Mouse (Mus musculus): Measurements from ENCODE around the gene Agbl4. TPM values are rescaled to one million over a fixed set of nuclear protein-coding genes. Genes with fewer than 3 reads are reported as not detected.

Gene Agbl4
- total and polyA plus RNA-seq, 3 experiments = not detected

DNA sequence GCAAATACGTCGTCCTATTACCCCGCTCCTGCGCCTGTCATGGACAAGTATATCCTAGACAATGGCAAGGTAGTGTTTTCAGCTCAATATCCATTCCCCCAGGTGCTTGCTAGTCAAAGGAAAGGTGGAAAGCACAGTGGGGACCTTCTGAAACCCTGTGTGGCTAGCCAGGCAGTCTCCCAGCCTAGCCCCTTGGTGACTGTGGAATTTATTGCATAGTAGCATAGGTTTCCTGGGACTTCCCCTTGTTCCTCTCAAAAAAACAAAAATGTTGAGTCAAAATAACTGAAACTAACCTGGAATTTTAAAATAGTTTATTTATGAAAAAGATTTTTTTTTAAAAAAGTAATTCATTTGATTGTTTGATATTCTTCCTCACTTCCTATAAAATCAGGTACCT lies 1051.1 kb downstream of the Agbl4 start:
- Histone ChIP-seq H3K27ac (ENCODE audit: control insufficient read depth, low read depth, low read length) (no peak overlapping the region), H3K4me3 (ENCODE audit: control insufficient read depth in 1 of 2, insufficient read depth in 1 of 2, low read depth in 2 of 2, low read length in 2 of 2) (no peak overlapping the region), H3K79me2 (ENCODE audit: control insufficient read depth, insufficient read depth, low read length, poor library complexity) (no peaks in the 10 kb centered on the region), H3K27me3 (ENCODE audit: control insufficient read depth in 1 of 2, insufficient read depth in 2 of 2, low read length in 2 of 2) (no peaks in the 10 kb centered on the region), H3K9me3 (replicated peaks; ENCODE audit: insufficient read depth, low read length) (no peaks in the 10 kb centered on the region), H3K9ac (ENCODE audit: control insufficient read depth, low read depth, low read length, poor library complexity, severe bottlenecking) (no peak overlapping the region), H3K4me1 (ENCODE audit: control insufficient read depth in 1 of 2, insufficient read depth in 2 of 2, low read length in 2 of 2) (no peaks in the 10 kb centered on the region), H3K36me3 (ENCODE audit: control insufficient read depth in 1 of 2, insufficient read depth in 2 of 2, low read length in 2 of 2) (no peaks in the 10 kb centered on the region)
- no peak for DNase-seq (ENCODE audit: low read depth, low spot score)
- TF ChIP-seq SIN3A (IDR thresholded peaks at IDR 0.05; ENCODE audit: low read length) (no peak), RCOR1 (IDR thresholded peaks at IDR 0.05; ENCODE audit: low read depth, low read length) (no peak), TBP (IDR thresholded peaks at IDR 0.05; ENCODE audit: low read depth, low read length) (no peak), CHD1 (IDR thresholded peaks at IDR 0.05; ENCODE audit: low read depth, low read length) (no peak), EP300 (IDR thresholded peaks at IDR 0.05; ENCODE audit: low read depth in 1 of 2, low read length in 2 of 2) (no peak), ZKSCAN1 (IDR thresholded peaks at IDR 0.05; ENCODE audit: low read depth, low read length) (no peak), HCFC1 (IDR thresholded peaks at IDR 0.05; ENCODE audit: low read depth, low read length) (no peak), POLR2A (IDR thresholded peaks at IDR 0.05; ENCODE audit: control insufficient read depth in 1 of 2, insufficient read depth in 1 of 2, low read depth in 1 of 2, low read length in 2 of 2, poor library complexity in 1 of 2) (no peak), TCF12 (IDR thresholded peaks at IDR 0.05; ENCODE audit: low read depth, low read length) (no peak), GABPA (IDR thresholded peaks at IDR 0.05; ENCODE audit: low read depth, low read length) (no peak), RAD21 (IDR thresholded peaks at IDR 0.05; ENCODE audit: low read depth, low read length) (no peak)

DNA sequence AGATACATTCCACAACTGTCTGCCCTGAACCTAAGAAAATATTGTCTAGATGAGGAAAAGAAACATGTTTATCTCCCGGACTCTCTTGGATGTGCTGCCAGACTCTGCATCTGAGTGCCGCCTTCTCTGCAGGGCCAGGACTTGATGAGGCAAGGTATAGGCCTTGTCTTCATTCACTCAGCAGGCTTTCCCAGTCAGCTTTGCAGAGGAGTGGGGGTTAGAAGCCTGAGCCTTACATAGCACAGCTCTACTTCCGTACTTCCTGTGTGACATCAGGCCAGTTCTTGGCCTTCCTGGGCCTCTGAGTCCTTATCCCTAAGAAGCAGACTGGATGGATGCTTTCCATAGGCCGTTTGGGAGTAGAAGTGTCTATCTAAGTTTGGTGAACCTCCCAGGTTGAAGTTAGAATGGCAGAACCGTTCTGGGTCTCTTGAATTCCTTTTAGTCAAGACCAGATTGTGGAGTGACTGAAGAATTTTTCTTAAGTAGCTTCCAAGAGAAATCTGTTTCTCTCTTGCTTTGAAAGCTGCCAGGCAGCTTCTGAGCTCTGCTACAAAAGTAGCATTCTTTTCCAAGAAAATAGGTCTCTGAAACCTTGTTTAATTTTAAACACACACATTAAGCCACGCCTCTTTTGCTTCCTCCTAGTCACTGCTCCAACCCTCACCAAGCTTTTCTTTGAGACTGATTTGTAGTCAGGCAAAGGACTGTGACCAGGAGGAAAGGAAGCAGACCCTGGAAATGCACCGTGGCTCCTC lies 1052.2 kb downstream of the Agbl4 start:
- Histone ChIP-seq H3K36me3 (ENCODE audit: control insufficient read depth in 1 of 2, insufficient read depth in 2 of 2, low read length in 2 of 2) (no peaks in the 10 kb centered on the region), H3K79me2 (ENCODE audit: control insufficient read depth, insufficient read depth, low read length, poor library complexity) (no peaks in the 10 kb centered on the region), H3K27ac (ENCODE audit: control insufficient read depth, low read depth, low read length) (no peak overlapping the region), H3K4me1 (ENCODE audit: control insufficient read depth in 1 of 2, insufficient read depth in 2 of 2, low read length in 2 of 2) (no peaks in the 10 kb centered on the region), H3K9me3 (replicated peaks; ENCODE audit: insufficient read depth, low read length) (no peaks in the 10 kb centered on the region), H3K4me3 (ENCODE audit: control insufficient read depth in 1 of 2, insufficient read depth in 1 of 2, low read depth in 2 of 2, low read length in 2 of 2) (no peak overlapping the region), H3K9ac (ENCODE audit: control insufficient read depth, low read depth, low read length, poor library complexity, severe bottlenecking) (no peak overlapping the region), H3K27me3 (ENCODE audit: control insufficient read depth in 1 of 2, insufficient read depth in 2 of 2, low read length in 2 of 2) (no peaks in the 10 kb centered on the region)
- DNase-seq (ENCODE audit: low read depth, low spot score) = no peak
- TF ChIP-seq MYC (IDR thresholded peaks at IDR 0.05; ENCODE audit: low read depth, low read length) = no peak
- no peak for TF ChIP-seq RCOR1 (IDR thresholded peaks at IDR 0.05; ENCODE audit: low read depth, low read length)
- TF ChIP-seq USF1 (IDR thresholded peaks at IDR 0.05; ENCODE audit: low read depth, low read length) = no peak
- no peak for TF ChIP-seq MAFK (IDR thresholded peaks at IDR 0.05; ENCODE audit: borderline replicate concordance, low read depth, low read length)
- TF ChIP-seq BHLHE40 (IDR thresholded peaks at IDR 0.05; ENCODE audit: borderline replicate concordance, low read depth, low read length) = no peak
- TF ChIP-seq ZMIZ1 (IDR thresholded peaks at IDR 0.05; ENCODE audit: low read depth, low read length) = no peak
